Mouse (Mus musculus): ENCODE results near the gene Capn8.
"Not testable (repeated sequence)": the region's sequence is repeated elsewhere in the genome, so short reads cannot be mapped to it uniquely, and the experiment has no call there.

The Capn8 gene

DNA sequence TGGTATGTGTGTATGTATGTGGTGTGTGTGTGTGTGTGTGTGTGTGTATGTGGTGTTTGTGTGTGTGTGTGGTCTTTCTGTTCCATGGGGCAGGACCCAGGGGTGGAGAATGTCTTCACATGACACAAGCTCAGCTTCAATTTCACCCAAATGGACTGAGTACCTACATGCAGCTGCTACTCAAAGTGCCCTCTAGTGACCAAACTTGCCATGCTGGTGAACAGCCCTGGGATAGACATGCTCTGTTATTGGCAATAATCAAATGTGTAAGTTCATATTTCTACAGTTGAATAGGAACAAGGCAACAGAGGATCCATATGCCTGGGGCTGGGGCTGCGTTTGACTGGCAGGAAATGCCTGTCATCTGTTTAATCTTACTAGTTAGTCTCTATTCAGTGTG is 50.7 kb downstream of the Capn8 start:
- no peak for DNase-seq (ENCODE audit: low spot score in 2 of 2)

DNA sequence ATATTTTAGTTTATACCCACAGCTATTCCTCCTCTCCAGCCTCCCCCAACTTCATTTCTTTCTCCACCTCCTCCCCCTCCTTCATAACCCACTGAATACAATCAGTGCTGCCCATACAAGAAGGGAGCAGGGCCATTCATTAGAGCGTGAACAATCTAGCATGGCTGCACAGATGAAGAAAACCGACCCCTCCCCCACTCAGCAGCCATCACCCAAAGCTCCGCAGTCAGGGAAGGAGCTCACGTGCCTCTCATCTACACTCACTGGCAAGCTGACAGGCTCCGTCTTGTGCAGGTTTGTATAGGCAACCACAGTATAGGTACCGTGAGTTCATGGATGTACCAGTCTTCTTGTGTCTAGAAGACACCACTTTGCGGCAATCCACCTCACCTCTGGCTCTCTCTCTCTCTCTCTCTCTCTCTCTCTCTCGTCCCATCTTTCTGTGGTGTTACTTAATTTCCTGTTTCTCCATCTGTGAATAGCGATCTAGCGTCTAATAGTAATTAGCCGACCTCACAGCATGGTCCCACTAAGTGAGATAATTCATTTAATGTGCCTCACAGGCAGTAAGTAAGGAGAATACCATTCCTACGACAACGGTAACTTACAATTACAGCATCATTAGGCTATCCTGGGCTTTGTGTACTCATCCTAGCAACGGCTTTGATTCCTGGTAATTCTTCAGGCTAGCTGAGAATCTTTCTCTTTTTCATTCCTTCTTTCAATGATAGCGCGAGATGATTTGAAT is 53.6 kb downstream of the Capn8 start:
- DNase-seq (ENCODE audit: low spot score in 2 of 2) = no peak

DNA sequence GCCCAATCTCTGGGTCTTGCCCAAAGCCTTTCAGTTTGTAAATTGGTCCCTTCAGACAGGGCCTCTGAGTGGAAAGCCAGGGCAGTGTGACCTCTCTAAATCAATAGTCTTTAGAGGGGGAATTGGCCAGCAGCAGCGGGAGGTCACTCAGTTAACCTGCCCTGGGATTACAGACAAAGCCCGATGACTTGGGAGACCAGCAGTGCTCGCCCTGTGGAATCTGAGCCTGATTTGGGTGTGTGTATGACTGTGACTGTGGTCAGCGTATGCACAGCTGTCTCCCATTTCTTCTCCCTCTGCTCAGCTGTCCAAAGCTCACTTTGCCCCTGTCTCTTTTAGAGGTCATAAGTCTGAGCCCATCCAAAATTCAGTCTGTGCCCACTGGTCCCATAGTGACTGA is 55.7 kb downstream of the Capn8 start:
- no peak for DNase-seq (ENCODE audit: low spot score in 2 of 2)

DNA sequence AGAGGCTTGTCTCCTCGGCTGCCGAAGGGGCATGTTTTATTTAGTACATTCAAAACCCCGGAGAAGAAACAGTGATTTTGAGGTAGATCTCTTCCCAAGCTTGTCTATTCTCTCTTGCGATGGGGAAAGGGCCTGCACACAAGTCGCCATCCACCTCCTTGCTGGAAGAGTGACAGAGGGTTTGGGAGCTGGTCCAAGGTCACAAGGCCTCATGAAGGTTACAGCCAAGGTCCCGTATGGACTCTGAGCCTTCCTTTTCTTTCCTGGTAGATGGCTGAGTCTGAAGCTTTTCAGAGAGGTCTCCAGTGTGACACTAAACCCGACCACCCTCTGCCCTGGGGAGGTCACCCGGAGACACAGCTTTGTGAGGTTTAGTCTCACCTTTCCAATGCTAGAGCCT is 56.4 kb downstream of the Capn8 start:
- DNase-seq (ENCODE audit: low spot score in 2 of 2) = no peak

DNA sequence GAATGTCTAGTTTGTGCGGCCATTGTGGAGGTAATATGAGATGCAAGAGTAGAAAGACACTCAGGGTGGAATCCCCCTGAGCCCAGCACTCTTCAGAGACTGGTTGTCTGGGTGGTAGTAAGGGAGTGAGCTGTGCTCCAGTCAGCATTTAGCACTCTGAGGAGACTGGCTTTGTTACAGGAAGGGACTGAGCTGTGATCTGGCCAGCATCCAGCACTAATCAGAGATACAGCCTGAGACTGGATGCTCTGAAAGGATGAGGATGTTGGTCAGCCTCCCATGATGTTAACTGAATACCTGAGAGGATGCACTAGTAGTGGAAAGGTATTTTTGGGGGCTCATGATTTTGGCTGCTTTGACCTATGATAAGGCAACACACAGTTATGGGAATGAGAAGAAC is 61.4 kb downstream of the Capn8 start:
- no peak for DNase-seq (ENCODE audit: low spot score in 2 of 2)

DNA sequence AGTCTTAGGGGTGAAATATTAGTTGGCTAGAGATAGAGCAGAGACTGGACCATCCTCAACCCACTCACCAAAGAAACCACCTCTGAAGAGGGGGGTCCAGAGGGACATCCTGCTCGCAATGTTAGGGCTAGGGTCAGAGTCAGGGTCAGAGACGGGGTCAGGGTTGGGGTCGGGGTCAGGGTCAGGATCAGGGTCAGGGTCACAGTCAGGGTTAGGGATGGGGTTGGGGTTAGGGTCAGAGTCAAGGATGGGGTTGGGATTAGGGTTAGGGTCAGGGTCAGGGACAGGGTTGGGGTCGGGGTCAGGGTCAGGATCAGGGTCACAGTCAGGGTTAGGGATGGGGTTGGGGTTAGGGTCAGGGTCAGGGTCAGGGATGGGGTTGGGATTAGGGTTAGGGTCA is 64.4 kb downstream of the Capn8 start:
- DNase-seq (ENCODE audit: low spot score in 2 of 2) = no peak

DNA sequence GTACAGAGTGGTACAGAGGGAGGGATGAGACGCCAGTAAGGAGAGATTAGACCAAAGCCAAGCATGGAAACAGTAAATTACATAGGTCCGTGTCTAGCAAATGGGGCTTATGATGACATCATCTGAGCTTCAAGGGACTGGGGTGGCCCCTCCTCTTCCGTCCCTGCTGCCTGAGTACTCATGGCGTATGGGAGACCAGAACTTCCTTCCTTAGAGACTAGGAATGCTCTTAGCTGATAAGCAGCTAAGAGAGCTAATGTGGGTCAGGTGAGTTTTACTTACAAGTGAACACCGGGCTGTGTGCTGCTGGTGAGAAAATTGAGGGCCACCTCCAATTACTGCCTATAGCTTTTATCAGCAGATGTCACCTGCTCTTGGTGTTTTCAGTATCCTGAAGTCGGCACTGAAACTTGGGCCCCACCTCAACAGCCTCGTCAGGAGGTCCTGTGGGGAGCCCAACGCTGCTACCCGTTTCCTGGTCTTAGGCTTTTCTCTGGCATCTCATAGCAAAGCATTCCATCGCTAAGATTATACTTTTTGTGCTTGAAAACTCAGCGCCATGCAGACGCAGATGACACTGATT is 69.0 kb downstream of the Capn8 start:
- DNase-seq (ENCODE audit: low spot score in 2 of 2) = no peak

DNA sequence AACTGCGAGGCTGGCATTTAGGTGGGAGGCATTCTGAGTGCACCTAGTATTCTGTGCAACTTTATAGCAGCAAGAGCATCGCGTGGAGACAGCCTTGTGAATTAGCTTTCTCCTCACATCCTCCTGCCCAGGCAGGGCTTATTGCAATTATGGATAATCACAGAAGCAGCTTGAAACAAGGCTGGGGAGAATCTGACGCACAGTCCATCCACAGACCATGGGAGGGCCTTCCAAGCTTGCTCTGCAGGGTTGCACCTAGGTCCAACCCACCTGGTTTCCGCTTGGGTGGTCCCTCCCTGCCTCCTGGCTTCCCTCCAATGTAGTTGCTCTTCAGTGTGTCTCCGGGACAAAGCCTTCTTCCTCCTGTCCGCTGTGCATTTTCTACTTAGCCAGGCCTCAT is 74.2 kb downstream of the Capn8 start:
- DNase-seq (ENCODE audit: low spot score in 2 of 2) = no peak

DNA sequence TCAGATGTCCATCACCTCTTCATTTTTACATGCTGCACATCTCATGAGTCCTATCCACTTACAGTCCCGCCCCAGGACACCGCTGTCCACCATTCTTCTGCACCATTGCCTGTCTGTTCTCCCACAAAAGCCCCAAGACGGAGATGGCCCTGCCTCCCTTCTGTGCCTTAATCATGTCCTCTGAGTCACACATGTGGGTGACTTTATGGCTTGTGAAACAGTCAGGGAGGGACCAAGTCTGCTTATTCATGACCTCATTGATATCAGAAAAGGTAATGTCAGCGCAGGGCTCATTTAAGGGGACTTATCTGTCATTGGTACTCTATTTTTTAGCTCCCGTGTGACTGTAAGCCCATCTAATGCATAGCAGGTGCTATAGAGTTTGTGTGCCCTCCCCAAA is 74.6 kb downstream of the Capn8 start:
- no peak for DNase-seq (ENCODE audit: low spot score in 2 of 2)

DNA sequence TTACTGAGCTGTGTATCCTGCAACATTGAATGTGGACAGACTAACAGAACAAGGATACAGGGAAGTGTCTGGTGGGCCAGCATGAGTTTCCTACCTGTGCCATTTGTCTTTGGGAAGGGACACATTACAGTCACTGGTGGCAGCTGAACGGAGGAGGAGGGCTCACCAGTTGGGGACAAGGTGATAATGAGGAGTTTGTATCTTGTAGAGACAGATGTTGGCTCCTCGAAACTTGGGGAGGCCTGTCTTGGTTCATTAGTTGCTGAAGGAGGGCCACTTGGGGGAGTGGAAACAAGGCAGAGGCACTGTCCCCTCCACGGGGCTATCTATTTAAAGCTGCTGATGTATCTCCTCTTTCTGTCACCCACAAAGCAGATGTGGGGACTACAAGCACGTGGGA is 75.3 kb downstream of the Capn8 start:
- no peak for DNase-seq (ENCODE audit: low spot score in 2 of 2)

DNA sequence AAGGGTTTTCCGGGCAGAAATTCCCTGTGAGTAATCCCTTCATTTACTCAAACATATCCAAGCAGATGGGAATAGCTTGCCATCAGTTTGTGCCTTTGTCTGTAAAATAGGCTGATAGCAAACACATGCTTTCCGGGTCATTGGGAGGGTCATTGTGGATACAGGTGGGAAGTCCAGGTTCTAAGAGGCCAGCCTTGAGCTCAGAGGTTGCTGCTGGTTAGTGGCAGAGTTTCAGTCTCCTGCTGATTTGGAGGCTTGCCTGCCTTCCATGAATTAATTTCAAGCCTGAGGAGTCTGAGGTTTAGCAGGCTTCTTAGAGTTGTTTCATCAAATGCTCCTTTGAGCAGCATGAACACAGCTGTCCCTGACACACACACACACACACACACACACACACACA is 78.0 kb downstream of the Capn8 start:
- DNase-seq (ENCODE audit: low spot score in 2 of 2) = no peak

DNA sequence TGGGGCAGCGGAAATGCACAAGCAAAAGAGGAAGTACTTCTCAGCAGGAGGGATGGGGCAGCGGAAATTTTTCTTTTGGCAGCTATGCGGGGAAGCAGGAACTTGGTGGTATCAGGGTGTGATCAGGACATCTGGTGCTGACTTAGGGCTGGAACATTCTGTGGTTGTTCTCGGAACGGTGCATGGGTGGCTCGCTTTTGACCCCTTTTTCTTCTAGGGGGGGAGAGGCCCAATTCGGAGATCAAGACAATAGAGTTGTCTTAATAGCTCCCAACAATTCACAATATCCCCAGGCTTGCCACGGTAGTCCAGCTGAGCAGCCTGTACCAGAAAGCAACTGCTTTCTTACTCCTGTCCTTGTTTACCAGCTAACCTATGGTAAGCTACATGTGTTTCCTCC is 79.6 kb downstream of the Capn8 start:
- DNase-seq (ENCODE audit: low spot score in 2 of 2) = not testable (repeated sequence)

DNA sequence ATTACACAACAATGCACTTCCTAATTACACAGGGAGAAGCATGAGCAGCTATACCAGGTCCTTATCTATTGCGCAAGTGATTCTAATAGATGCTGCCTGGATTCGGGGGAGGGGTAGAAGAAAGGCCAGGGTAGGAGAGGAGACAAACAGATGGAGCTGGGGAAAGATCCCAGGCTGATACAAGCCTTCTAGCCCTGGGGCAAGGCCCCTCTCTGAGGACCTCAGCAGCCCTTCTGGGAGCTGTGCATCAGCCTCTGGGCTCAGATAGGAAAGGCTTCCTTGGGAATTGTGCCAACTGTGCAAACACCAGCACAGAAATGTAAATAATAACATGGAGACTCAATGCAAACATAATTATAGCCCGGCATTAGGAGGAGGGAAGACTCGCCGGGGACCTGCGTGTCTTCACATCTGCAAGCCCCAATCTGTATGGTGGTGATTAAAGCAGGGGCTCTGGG is 80.4 kb downstream of the Capn8 start:
- no peak for DNase-seq (ENCODE audit: low spot score in 2 of 2)

DNA sequence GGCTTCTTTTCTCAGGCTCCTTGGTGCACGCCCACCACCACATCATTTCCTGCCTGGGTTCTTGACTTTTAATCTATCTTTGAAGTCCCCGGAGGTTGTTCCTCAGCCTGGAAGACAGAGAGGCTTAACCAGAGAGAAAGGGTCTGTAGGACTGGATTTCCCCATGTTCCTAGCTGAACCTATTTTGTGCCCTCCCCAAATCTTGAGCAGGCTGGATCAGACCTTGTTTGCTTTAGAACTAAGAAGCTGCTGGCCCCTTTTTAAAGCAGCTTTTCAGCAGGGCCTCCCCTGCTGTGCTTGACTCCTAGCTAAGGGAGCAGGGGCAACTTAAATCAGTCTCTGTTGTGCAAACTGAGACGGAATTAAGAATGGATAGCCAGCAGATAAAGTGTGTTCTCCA is 82.0 kb downstream of the Capn8 start:
- DNase-seq (ENCODE audit: low spot score in 2 of 2) = no peak

DNA sequence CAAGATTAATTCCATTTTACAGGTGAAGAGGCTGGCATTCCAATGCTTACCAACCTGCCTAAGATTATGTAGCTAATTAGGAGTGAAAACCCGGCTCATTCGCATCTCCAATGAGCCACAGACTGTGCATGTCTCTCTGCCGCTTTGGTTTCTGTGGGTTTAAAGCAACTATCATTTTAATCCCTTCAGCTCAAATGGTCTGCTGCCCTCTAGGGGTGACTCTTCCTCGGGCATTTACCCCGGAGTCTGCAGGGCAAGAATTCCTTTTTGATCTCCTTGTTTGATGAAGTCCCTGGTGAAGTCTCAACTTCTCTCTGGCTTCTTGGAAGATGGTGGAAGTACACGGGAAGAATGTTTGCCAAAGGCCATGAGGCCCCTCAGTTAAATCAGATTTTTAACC is 93.0 kb downstream of the Capn8 start:
- DNase-seq (ENCODE audit: low spot score in 2 of 2) = peak; percentile 27 to 57

DNA sequence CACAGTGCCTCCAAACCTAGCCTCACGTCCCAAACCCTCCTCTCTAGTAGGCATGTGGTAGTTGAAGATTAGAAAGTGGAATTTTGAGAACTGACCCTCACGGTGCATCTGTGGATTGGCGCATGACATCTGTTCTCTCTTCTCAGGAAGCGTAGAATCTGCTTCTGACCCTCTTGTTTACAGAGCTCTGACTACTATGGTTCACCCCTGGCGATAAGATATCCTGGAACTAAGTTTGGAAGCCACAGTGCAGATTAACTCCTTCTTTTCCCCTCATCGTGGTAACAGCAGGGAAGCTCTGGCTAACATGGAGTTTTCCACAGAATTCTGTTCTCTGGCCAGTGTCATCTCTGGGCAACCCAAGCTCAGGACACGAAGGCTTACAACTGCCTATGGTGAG is 95.6 kb downstream of the Capn8 start:
- DNase-seq (ENCODE audit: low spot score in 2 of 2) = no peak

DNA sequence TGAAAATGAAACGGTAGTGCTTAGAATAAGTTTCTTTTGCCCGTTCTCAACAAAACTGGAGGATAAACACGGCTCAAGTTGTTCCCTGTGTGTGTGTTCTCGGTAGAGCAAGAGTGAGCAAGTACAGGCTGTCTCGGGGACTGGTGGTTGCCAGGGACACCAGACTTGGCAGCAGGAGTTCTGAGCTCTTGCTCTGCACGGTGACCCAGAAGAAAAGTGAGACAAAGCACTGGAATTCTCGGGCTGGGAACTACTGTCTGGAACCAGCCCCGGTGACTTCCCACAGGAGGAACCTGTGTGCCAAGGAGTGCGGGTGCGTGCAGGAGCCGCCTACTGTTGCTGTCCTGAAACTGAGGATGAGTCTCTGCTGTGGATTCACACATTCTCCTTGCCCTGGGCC is 98.9 kb downstream of the Capn8 start:
- DNase-seq (ENCODE audit: low spot score in 2 of 2) = no peak

DNA sequence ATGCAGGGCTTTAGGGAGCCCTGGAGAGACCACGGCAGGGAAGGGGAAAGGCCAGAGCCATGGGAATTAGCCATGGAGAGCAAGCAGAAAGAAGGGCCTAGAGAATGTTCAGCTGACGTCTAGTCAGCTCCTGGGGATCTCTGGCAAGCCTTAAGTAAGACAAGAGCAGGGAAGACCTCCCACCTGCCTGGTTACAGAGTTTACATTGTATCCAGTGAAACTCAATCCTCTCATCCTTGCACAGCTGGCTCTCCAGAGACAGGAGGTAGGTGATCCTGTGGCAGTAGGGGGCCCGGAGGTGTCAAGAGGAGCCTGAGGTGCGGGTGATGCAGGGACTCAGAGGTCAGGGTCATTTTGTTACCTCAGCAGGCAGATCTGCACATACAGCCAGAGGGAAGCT is 100.0 kb downstream of the Capn8 start:
- no peak for DNase-seq (ENCODE audit: low spot score in 2 of 2)

DNA sequence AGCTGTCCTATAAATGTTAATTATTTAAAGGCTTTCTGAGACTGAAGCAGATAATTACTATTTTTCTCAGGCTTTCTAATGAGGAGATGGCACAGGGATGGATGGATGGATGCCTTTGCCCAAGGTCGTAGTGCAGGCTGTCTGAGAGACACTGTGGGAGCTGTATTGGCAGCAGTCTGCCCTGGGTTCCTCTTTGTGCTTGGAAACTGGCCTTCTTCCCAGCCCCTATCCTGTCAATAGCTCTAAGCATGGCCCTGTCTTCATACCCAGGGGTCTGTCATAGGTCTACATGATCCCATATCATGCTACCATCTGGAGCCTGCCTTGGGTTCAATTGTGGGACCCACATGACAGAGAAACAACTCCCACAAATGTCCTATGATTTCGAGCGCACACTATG is 102.5 kb downstream of the Capn8 start:
- DNase-seq (ENCODE audit: low spot score in 2 of 2) = no peak

DNA sequence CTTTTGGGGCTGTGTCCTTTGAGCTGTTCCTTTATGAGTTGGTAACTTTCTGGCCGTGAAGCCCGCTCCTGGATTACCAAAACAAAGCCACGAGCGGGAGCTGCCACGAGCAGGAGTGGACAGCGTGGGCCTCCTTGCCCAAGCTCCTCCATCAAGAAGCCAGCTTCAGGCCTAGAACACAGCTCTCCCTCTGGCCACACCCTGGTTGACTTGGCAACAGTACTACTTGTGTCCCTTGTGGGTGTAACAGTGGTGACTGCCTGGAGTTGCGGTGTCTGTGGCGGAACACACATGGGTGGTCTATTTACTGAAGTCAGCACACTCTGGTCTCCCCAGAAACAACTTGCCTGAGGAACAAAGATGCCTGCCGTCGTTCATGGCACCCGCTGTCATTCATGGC is 104.9 kb downstream of the Capn8 start:
- no peak for DNase-seq (ENCODE audit: low spot score in 2 of 2)

DNA sequence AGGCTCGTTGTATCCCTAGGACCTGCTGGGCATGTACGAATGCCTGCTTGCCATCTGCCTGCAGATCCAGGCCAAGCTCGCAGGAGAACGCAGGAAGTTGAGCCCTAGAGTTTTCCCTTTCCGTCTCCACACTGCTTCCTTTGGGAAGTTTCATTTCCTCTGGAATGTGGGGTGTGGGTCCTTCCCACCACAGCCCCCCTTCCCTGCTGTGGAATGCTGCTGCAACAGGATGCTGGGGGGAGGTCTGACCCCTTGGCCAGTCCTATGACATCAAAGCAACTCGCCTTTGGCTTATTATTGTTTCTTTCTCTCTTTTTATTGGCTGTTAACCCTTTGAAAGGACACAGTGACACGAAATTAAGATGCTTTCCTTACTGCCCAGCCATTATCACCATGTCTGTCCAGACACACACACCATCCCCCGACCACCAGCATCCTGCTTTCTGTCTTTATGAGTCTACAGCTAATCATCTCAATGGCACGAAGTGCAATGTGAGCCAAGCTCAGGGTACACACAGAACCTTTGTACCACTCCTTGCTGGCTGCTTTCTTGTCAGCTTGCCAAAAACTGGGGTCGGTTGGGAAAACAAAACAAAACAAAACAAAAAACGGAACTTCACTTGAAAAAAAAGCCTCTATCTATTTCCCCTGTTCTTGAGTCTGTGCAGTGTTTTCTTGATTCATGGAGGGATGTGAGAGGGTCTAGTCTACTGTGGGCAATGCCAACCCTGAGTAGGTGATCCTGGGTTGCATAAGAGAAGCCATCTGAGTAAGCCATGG is 105.9 kb downstream of the Capn8 start:
- DNase-seq (ENCODE audit: low spot score in 2 of 2) = no peak

DNA sequence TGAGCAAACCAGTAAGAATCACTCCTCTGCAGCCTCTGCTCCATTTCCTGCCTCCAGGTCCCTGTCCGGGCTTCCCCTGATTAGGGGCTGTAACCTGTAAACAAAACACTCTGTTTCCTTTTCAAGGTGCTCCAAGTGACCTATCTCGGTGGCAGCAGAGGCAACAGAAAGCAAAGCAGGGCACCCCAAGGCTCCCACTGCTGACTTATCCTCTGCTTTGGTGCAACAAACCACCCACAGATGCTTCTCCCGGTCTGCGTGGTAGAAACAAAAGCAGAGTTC is 106.5 kb downstream of the Capn8 start:
- DNase-seq (ENCODE audit: low spot score in 2 of 2) = no peak

DNA sequence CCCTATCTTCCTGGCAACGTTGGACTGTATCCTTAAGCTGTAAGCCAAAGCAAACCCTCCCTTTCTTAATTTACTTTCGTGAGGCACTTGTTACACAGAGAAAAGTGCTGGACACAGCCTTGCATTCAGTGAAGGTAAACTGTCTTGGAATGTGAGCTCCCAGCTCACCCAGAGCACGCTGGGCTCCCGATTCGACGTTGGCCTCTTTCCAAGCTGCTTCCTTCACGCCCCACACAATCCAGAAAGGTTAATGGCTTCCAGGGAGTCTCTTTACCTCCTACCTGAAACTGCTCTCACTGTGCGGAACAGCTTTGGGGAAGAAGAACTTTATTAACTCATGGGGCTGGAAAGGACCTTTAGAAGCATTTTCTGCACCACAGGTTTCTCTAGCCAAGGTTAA is 110.5 kb downstream of the Capn8 start:
- no peak for DNase-seq (ENCODE audit: low spot score in 2 of 2)

Measured in spleen, postnatal 14 days (tissue).